Mouse (Mus musculus) induced T-regulatory cell, adult 2 months (primary cell): Measurements from ENCODE around the gene Pdzd2.

Experiments
- DNase-seq: peaks from one replicate; pipeline ENCODE4 v3.0.0-alpha.2; 2012; ENCODE audit warnings: low read depth

Pdzd2 gene

DNA sequence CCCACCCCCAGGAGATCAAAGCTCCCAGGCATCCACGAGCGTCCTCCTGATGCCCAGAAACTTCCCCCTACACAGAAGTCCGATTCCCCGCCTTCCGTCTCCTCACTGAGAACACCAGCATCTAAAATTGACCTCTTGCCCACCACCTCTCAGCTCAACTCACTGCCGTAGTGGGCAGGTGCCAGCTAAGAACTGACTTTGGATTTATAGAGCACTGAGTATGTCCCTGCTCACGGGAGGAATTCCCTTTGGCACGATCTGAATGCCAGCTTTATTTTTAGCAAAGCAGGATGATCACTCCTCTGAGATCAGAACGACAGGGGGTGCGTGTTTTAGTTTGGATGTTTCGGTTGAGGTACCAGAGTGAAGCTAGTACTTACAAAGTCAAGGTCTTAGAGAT, 7.1 kb downstream of the Pdzd2 start:
- DNase-seq, result no peak

- no peak for DNase-seq
Observed at GRCm38 (mm10) chr15:12728381-12728780, 11.3 kb downstream of the Pdzd2 start.

DNA sequence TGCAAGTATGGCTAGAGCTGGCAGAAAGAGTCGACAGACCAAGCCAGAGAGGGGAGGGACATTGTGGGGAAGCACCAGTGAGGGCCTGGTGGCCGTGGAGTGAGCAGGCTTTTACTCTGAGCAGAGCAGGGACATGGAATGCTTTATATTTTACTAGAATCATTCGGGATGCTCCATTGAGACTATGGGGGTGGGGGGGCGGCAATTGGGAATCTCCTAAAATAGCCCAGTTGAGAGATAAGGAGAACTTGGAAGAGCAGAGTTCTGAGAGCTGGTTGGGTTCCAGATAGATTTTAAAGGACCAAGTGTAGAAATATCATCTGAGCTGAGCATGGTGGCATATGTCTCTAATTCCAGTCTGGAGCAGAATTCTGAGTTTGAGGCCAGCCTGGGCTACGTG, 14.5 kb downstream of the Pdzd2 start:
- no peak for DNase-seq

DNA sequence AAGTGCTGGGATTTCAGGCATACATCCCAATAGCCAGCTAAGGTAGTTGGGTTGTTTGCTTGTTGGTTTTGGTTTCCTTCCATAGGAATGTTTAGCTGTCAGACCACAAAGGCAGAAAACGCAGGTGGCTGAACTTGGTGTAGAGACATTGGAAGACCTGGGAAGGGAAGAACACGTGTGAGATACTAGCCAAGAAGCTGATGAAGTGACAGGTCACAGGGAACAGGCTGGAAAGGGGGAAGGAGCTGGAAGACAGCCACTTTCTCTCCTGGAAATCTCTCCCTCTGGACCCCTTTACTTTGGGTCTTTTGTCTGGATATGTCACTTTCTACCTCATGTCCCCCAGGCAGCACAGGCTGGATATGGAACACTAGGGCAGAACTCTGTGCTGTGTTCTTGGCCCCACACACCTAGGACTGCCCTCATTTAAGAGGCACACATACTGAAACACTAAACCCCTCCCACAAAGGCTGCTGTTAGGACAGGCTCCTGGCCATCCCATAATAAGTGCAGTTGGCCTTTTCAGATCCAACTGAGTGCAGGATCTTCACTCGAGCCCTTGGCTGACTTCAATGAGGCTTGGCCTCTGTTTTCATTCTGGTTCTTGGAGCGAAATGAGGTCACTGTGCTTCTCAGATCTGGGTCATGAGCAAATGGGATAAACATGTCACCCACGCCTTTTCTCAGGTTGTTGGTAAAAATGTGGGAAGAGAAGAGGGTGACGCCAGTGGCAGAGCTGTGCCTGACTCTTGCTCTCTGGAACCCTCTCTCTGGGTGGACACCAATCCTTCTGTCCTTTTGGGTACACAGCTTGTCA, 17.8 kb downstream of the Pdzd2 start:
- DNase-seq, result no peak

DNA sequence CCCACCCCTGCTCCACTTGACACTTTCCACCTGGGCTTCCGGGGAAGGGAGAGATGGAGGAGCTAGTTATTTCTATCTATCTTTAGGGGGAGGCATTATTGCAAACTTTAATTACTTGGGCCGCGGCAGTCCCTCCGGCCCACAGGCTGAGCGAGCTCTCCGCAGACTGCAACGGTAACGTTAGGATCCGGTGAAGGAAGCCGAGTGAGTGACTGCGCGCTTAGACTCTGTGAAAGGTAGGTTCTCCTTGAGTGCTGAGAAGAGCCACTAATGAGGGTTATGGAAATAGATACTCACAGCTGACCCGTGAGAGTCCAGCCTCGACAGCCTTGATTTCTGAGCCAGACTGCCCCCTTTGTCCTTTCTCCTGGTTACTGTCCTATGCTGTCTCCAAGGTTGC, 20.9 kb downstream of the Pdzd2 start:
- no peak for DNase-seq

- no peak for DNase-seq
Observed at GRCm38 (mm10) chr15:12717410-12717809, 22.3 kb downstream of the Pdzd2 start.

GRCm38 (mm10) chr15:12716881-12717280, 22.8 kb downstream of the Pdzd2 start:
- DNase-seq, result no peak

DNA sequence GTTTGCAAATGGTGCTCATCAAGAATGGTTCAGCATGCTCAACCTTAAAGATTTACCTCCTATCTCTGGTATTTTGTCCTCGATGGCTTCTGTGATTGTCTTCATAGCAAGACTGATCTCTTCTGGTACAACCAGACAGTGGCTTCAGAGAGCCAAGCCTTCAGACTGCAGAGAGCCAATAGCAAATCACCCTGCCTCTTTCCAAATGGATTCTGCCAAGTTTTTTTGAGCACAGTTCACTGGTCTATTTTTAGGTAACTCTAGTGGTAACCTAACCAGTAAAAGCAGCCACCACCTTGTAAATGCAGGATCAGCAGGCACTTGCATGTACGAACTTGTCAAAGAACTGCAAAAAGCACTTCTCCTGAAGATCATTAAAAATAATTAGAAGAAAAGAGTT, 25.4 kb downstream of the Pdzd2 start:
- no peak for DNase-seq

DNA sequence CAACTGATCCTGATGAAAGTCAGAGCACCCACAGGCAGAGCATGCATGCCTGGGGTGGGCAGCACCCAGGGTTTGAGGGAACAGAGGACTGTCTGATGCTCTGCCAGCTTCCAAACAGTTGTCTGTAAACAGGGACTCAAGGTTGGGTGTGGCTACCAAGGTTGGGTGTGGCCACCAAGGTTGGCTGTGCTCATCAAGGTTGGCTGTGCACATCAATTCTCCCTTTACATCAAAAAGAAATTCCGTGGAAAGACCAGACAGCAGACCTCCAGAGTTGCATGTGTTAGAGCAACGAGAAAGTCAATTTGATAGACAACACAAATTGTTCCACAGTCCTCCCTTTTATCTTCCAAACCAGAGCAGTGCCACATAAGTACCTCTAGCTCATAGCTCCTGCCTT, 26.5 kb downstream of the Pdzd2 start:
- DNase-seq, result no peak

DNA sequence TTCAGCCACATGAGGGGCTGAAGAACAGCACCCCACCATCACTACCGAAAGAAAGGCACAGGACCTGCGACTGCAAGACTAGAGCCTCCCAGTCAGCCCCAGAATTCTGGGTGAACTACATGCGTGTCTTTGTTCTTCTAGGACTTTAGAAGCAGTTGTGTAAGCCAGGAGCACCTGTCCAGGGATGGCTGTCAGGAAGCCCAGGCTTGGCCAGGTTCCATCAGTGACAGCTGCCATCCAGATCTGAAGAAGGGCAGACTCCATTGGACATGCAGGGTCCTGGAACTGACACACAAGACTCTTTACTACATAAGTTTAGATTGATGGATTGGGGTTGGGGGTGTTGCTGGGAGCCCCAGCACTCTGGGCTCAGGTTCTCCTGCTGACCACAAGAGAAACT, 29.7 kb downstream of the Pdzd2 start:
- DNase-seq, result no peak

DNA sequence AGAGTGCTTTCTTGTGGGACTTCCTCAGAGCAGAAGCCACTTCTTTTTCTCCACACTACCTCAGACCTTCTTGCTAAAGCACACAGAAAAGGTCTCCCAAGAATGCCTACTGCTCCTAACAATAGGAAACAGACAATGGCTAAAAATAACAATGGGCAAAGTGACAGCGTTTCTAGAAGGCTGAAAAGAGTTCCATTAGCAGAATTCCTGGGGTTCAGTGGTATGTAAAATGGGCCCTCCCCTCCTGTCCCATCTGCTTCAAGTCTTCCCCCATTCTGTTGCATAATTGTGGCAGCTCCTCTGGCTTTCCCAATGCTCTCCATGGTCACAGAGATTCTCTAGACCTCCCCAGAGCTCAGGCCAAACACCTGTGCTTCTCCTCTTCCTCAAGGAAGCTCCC, 31.4 kb downstream of the Pdzd2 start:
- DNase-seq, result no peak

DNA sequence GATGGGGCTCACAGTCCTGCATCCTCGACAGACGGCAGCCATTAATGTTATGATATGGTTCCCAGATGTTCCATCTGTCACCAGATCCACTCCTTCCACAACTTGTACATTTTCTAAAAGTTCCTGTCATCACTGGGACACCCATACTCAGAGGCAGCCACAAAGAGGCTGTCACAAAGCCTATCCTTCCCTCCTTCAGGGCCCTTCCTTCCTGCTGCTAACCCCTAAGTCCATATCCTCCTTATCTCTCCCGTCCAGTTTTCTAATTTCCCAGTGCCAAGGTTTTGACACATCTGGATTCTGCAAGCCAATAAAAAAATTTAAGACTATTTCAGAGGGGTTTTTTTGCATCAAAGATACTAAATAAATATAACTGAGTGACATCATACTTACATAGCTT, 32.8 kb downstream of the Pdzd2 start:
- no peak for DNase-seq

- DNase-seq, result no peak
Observed at GRCm38 (mm10) chr15:12700367-12700766, 39.4 kb downstream of the Pdzd2 start.

- no peak for DNase-seq
Observed at GRCm38 (mm10) chr15:12697741-12698140, 42.0 kb downstream of the Pdzd2 start.

DNA sequence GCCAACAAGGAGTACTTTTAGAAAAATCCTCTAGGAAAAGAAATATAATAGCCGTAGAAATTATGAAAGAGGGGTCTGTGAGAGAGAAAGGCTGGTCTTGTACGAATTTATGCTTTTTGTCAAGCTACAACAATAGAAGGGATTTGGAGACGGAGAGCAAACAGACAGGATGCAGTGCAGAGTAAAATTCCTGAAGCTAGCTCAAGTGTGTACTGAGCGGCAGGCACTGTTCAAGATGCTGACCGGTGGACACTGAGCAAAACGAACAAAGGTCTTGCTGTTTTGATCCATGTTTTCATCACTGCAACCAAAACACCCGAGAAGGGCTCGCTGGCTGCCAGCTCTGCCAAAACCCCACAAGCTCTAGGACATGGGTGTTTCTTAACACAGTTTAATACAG, 42.8 kb downstream of the Pdzd2 start:
- DNase-seq, result no peak

GRCm38 (mm10) chr15:12689716-12690381, 49.9 kb downstream of the Pdzd2 start:
- peak; percentile 3 for DNase-seq

DNA sequence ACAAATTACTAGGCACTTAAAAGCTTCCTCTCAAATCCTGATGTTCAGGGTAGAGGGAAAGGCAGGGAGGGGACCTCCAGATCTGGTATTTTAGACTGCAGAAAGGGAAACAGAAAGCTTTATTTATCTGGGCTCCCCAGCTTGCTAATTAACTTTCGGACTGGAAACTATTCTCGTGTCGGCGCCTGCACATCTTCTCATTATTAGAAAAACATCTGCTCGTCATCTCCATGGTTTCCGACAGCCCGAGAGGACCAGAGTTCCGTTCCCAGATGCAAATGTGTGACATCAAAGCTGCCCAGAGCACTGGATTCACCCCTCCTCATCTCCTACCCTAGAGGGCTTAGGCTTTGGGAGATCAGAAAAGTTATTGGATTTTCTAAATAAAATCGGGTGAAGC, 57.2 kb downstream of the Pdzd2 start:
- DNase-seq, result no peak

DNA sequence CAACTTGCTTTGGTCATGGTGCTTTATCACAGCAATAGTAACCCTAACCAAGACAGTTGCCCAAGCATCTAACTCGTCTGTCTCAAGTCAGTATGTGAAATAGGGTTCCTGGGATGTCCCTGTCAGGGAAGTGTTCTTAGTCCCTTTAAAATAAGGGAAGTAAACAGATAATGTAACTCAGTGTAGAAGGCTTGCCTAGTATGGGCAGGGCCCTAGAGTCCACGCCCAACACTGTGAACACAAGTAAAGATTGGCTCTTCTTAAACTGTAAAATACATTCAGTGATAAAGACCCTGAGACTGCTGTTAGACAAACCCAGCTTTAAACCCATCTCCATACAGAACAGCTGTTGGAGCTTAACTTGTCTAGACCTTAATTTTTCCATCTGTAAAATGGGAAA, 57.8 kb downstream of the Pdzd2 start:
- DNase-seq, result no peak

DNA sequence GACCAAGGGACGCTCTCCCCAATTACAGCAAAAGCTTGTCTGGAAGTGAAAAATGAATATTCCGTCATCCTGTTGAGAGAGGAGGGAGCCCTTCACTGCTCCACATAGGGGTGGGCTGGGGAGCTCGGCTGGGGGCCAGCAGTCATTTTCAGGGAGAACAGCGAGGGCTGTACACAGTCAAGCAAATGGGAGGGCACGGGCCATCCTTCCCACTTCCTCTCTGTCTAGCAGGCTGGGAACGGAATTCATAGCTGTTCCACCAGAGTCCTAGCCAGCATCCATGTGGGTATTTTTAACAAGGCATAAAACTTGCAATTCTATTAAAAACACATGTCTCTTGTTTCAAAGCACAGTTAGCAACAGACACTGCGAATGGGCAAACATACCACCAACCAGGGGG, 59.0 kb downstream of the Pdzd2 start:
- no peak for DNase-seq

DNA sequence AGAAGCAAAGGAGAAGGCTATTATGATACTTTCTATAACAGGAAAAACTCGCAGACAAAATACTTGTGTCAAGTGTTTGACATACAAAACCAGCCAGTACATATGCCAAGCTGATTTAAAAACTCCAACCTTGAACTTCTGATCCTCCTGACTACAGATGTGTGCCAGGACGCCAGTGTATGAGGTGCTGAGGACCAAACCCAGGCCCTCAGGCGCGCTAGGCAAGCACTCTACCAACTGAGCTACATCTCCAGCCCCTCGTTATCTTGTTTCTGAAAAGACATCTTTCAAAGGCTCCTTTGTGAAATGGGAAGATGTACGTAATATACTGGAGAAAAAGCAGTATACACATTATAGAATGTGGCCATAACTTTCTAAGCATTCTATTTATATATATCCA, 59.7 kb downstream of the Pdzd2 start:
- no peak for DNase-seq

DNA sequence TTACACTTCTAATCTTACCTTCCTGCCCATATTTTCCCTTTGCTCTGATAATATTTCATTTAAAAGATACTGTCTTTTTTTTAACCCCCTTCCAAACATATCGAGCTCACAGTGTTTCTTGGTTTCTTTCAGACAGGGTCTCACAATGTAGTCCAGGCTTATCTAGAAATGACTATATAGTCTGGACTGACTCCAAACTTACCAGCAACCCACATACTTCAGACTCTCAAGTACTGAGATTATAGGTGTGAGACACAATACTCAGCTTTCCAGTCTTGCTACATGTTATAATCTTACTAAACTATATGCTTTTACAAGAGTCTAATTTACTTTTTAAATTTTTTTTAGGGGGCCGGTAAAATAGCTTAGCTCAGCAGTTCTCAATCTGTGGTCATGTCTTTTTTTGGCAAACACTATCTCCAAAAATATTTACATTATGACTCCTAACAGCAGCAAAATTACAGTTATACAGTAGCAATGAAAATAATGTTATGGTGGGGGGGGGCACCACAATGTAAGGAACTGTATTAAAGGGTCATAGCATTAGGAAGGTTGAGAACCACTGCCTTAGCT, 61.1 kb downstream of the Pdzd2 start:
- no peak for DNase-seq

DNA sequence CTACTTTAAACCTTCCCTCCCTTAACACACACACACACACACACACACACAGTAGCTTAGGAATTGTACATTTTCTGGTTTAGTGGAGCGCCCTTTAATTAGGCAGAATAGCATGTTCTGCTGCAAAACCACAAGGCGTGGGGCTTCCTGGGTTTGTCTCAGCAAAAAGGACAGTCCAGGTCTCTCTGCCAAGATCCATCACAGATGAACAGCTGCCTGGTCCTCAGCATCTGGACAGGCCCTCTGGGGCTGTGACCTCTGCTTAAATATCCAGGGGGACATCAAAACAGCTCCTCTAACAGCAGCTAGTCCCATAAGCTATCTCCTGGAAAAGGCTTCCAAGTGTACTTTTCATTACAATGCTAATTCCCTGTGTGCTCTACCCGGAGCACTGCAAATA, 64.4 kb downstream of the Pdzd2 start:
- DNase-seq, result no peak

GRCm38 (mm10) chr15:12674026-12674425, 65.7 kb downstream of the Pdzd2 start:
- DNase-seq, result no peak
